Comparison of ENCODE assay signal across 22 mouse cellular contexts in the genomic region with DNA sequence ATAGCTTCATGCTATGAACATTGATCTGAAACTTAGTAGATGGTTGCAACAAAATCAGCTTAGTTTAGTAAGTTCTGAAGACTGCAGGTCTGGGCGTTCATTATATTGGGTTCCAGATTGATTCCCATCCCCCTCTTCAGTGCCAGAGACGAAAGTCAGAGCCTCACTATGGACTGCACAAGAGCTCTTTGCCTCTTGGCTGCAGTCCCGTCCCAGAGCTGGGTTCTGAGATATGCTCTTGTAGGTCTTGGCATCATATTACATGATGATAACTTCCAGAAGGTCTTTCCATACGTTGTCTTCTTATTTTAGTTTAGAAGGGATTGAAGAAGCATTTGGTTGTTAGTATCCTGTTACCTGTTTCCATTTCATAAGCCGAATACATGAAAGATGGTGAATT. TPM values are rescaled to one million over a fixed set of nuclear protein-coding genes. Genes with fewer than 3 reads are reported as not detected.
DNase-seq lines count a peak whose midpoint lies in the region; ATAC-seq lines count a peak whose summit lies in the region.
"Had no signal": no experiment of that assay in that cellular context is flagged by ENCODE, and none has a peak within 500 bp of the region (broad histone marks: within the 10 kb centered on the region; RNA-seq: fewer than 3 reads in every experiment).

No protein-coding gene starts in this region.

- H3K4me1 ChIP-seq in heart, embryonic 13.5 days = peaks cover 24% of the 10 kb centered on the region
- peaks cover 17% of the 10 kb centered on the region for H3K4me1 ChIP-seq in heart, embryonic 12.5 days (replicated peaks)
- peaks cover 13% of the 10 kb centered on the region for H3K4me1 ChIP-seq in heart, embryonic 16.5 days (ENCODE audit: control insufficient read depth, insufficient read depth, low read length)
- H3K4me1 ChIP-seq in midbrain, embryonic 10.5 days = no peaks in the 10 kb centered on the region
- H3K4me1 ChIP-seq: embryonic facial prominence, embryonic 10.5 days; embryonic facial prominence, embryonic 12.5 days; forebrain, embryonic 13.5 days had no signal

- intact Hi-C loops in heart, postnatal 36 days (cut with DNase I) = no loop called here

- H3K36me3 ChIP-seq in heart, embryonic 13.5 days = peaks cover 67% of the 10 kb centered on the region
- peaks cover 51% of the 10 kb centered on the region for H3K36me3 ChIP-seq in heart, embryonic 12.5 days
- H3K36me3 ChIP-seq in heart, embryonic 16.5 days (ENCODE audit: control insufficient read depth, insufficient read depth) = peaks cover 40% of the 10 kb centered on the region
- peaks cover 87% of the 10 kb centered on the region for H3K36me3 ChIP-seq in midbrain, embryonic 10.5 days

- WGBS in heart, embryonic 13.5 days = 48% methylated on average over 5 of the region's 5 CpGs
- 45% methylated on average over 5 of the region's 5 CpGs for WGBS in heart, embryonic 12.5 days
- 39% methylated on average over 5 of the region's 5 CpGs for WGBS in heart, embryonic 16.5 days
- 87% methylated on average over 5 of the region's 5 CpGs for WGBS in midbrain, embryonic 10.5 days

- H3K27me3 ChIP-seq in heart, embryonic 13.5 days (replicated peaks) = no peaks in the 10 kb centered on the region
- no peaks in the 10 kb centered on the region for H3K27me3 ChIP-seq in heart, embryonic 12.5 days (replicated peaks)
- H3K27me3 ChIP-seq in heart, embryonic 16.5 days (ENCODE audit: control insufficient read depth, insufficient read depth, low read length) = no peaks in the 10 kb centered on the region
- no peaks in the 10 kb centered on the region for H3K27me3 ChIP-seq in midbrain, embryonic 10.5 days (ENCODE audit: low read depth, poor library complexity, severe bottlenecking)
- H3K27me3 ChIP-seq: embryonic facial prominence, embryonic 12.5 days; forebrain, embryonic 13.5 days; forebrain, embryonic 15.5 days; Patski had no signal

- H3K9ac ChIP-seq in heart, embryonic 13.5 days = no peak overlapping the region
- no peak overlapping the region for H3K9ac ChIP-seq in heart, embryonic 12.5 days
- no peak overlapping the region for H3K9ac ChIP-seq in heart, embryonic 16.5 days (ENCODE audit: low read length)
- H3K9ac ChIP-seq: embryonic facial prominence, embryonic 12.5 days; forebrain, embryonic 13.5 days; forebrain, embryonic 15.5 days had no signal

- no peak overlapping the region for H3K4me3 ChIP-seq in heart, embryonic 13.5 days
- no peak overlapping the region for H3K4me3 ChIP-seq in heart, embryonic 12.5 days
- no peak overlapping the region for H3K4me3 ChIP-seq in heart, embryonic 16.5 days (ENCODE audit: low read length)
- no peak overlapping the region for H3K4me3 ChIP-seq in midbrain, embryonic 10.5 days
- H3K4me3 ChIP-seq: embryonic facial prominence, embryonic 10.5 days; embryonic facial prominence, embryonic 12.5 days; forebrain, embryonic 13.5 days; forebrain, embryonic 15.5 days had no signal

- no peak overlapping the region for H3K4me2 ChIP-seq in heart, embryonic 13.5 days
- no peak overlapping the region for H3K4me2 ChIP-seq in heart, embryonic 12.5 days
- peak overlapping the region; percentile 18; the same call in 1 of the 2 replicates for H3K4me2 ChIP-seq in heart, embryonic 16.5 days (ENCODE audit: low read depth, low read length)
- H3K4me2 ChIP-seq: embryonic facial prominence, embryonic 12.5 days; forebrain, embryonic 13.5 days; forebrain, embryonic 15.5 days had no signal

- no peaks in the 10 kb centered on the region for H3K9me3 ChIP-seq in heart, embryonic 13.5 days
- peaks cover 8% of the 10 kb centered on the region for H3K9me3 ChIP-seq in heart, embryonic 12.5 days (replicated peaks)
- peaks cover 2% of the 10 kb centered on the region; the same call in 1 of the 2 replicates for H3K9me3 ChIP-seq in heart, embryonic 16.5 days (replicated peaks; ENCODE audit: control insufficient read depth, low read length)
- H3K9me3 ChIP-seq in midbrain, embryonic 10.5 days (replicated peaks) = peaks cover 8% of the 10 kb centered on the region
- H3K9me3 ChIP-seq: embryonic facial prominence, embryonic 12.5 days; forebrain, embryonic 13.5 days; forebrain, embryonic 15.5 days had no signal

- DNase-seq in heart, postnatal 36 days = no peak
- DNase-seq in heart, postnatal 4 days = peak; percentile 28
- DNase-seq in heart, adult 8-10 months (ENCODE audit: low spot score) = no peak
- no peak for DNase-seq in midbrain, embryonic 10.5 days (ENCODE audit: low spot score)
- DNase-seq: adrenal gland, adult 8-10 months; adrenal gland, postnatal 14 days; adrenal gland, postnatal 36 days; cerebellum, adult 11-12 months; cerebellum, adult 2 months; cerebellum, adult 9-10 months; cerebellum, postnatal 10 days; cerebellum, postnatal 25 days had no signal

- 0 out of 2 replicates have a peak overlapping the region, but pooled peaks have one; percentile 28 for H3K27ac ChIP-seq in heart, embryonic 13.5 days (replicated peaks)
- no peak overlapping the region for H3K27ac ChIP-seq in heart, embryonic 12.5 days (ENCODE audit: poor library complexity, severe bottlenecking)
- H3K27ac ChIP-seq in heart, embryonic 16.5 days (ENCODE audit: low read length) = peak overlapping the region; percentile 31
- no peak overlapping the region for H3K27ac ChIP-seq in midbrain, embryonic 10.5 days (replicated peaks)
- H3K27ac ChIP-seq: embryonic facial prominence, embryonic 10.5 days; embryonic facial prominence, embryonic 12.5 days; forebrain, embryonic 13.5 days; forebrain, embryonic 15.5 days had no signal

- no peak for ATAC-seq in heart, embryonic 13.5 days (ENCODE audit: extremely low read depth, insufficient number of reproducible peaks, low FRiP score, low TSS enrichment)
- no peak for ATAC-seq in heart, embryonic 12.5 days (ENCODE audit: insufficient number of reproducible peaks, low FRiP score)
- ATAC-seq in heart, embryonic 16.5 days (replicated peaks; ENCODE audit: extremely low read depth, insufficient read depth, low FRiP score) = peak; percentile 60; the same call in 1 of the 2 replicates
- ATAC-seq in megakaryocyte-erythroid progenitor cell, adult 5-6 weeks (replicated peaks; ENCODE audit: low FRiP score, low TSS enrichment, poor library complexity, severe bottlenecking) = peak; percentile 38; the same call in 1 of the 2 replicates
- ATAC-seq: activated CD4-positive, CD25-positive, alpha-beta regulatory T cell, adult 4 months; forebrain, embryonic 13.5 days; forebrain, embryonic 15.5 days; Patski had no signal

RNA-seq across cellular contexts. Expression of a gene that starts 37.6 kb away (rescaled TPM):
- 8.3 and 10.7 TPM in 2 replicates for polyA plus RNA-seq in heart, embryonic 13.5 days (2015; fragmentation: Nextera tagmentation; extraction: Ambion mirVana)
- 9.3 and 10.3 TPM in 2 replicates for polyA plus RNA-seq in heart, embryonic 12.5 days (2016; fragmentation: Nextera tagmentation; extraction: Ambion mirVana)
- polyA plus RNA-seq in heart, embryonic 16.5 days (2015; fragmentation: Nextera tagmentation; extraction: Ambion mirVana) = 11.0 and 18.3 TPM in 2 replicates
- 1 to 10 TPM; 1.1 to 1.3 TPM for total RNA-seq in heart, postnatal 36 days (2021)
- 1 to 10 TPM; 2.7 to 3.7 TPM for total RNA-seq in heart, postnatal 4 days (2021)
- 1 to 10 TPM in 2 of 4 experiments, under 1 TPM in 2; 0.81 to 1.7 (median 0.95) TPM for total RNA-seq in heart, adult 8-10 months (2022)
- total RNA-seq in megakaryocyte-erythroid progenitor cell, adult 5-6 weeks (2014; fragmentation: Nextera tagmentation) = 55.4 TPM in 2 replicates
- total RNA-seq in megakaryocyte-erythroid progenitor cell, adult 5-6 weeks (2017) = 23.7 and 25.8 TPM in 2 replicates
- polyA plus RNA-seq in midbrain, embryonic 10.5 days (2016; fragmentation: Nextera tagmentation; extraction: Ambion mirVana) = 15.4 and 16.6 TPM in 2 replicates

RNA-seq across cellular contexts. Expression of a gene that starts 43.0 kb away (rescaled TPM):
- 26.5 and 27.1 TPM in 2 replicates for polyA plus RNA-seq in heart, embryonic 13.5 days (2015; fragmentation: Nextera tagmentation; extraction: Ambion mirVana)
- polyA plus RNA-seq in heart, embryonic 12.5 days (2016; fragmentation: Nextera tagmentation; extraction: Ambion mirVana) = 32.3 and 34.1 TPM in 2 replicates
- polyA plus RNA-seq in heart, embryonic 16.5 days (2015; fragmentation: Nextera tagmentation; extraction: Ambion mirVana) = 26.1 and 32.2 TPM in 2 replicates
- total RNA-seq in heart, postnatal 36 days (2021) = 10 to 100 TPM; 81.5 to 88.1 TPM
- total RNA-seq in heart, postnatal 4 days (2021) = 10 to 100 TPM; 69.7 to 69.8 TPM
- total RNA-seq in heart, adult 8-10 months (2022) = 10 to 100 TPM; 73.8 to 84.5 (median 80.6) TPM
- 41.4 and 52.2 TPM in 2 replicates for total RNA-seq in megakaryocyte-erythroid progenitor cell, adult 5-6 weeks (2014; fragmentation: Nextera tagmentation)
- total RNA-seq in megakaryocyte-erythroid progenitor cell, adult 5-6 weeks (2017) = 28.8 and 42.0 TPM in 2 replicates
- polyA plus RNA-seq in midbrain, embryonic 10.5 days (2016; fragmentation: Nextera tagmentation; extraction: Ambion mirVana) = 46.6 and 48.9 TPM in 2 replicates

RNA-seq across cellular contexts. Expression of a gene that starts 56.5 kb away (rescaled TPM):
- polyA plus RNA-seq in heart, embryonic 13.5 days (2015; fragmentation: Nextera tagmentation; extraction: Ambion mirVana) = 135 and 136 TPM in 2 replicates
- polyA plus RNA-seq in heart, embryonic 12.5 days (2016; fragmentation: Nextera tagmentation; extraction: Ambion mirVana) = 144 and 145 TPM in 2 replicates
- polyA plus RNA-seq in heart, embryonic 16.5 days (2015; fragmentation: Nextera tagmentation; extraction: Ambion mirVana) = 138 and 146 TPM in 2 replicates
- 100 to 1,000 TPM; 159 to 160 TPM for total RNA-seq in heart, postnatal 36 days (2021)
- total RNA-seq in heart, postnatal 4 days (2021) = 100 to 1,000 TPM; 145 TPM
- 100 to 1,000 TPM; 170 to 181 (median 173) TPM for total RNA-seq in heart, adult 8-10 months (2022)
- 73.8 and 94.9 TPM in 2 replicates for total RNA-seq in megakaryocyte-erythroid progenitor cell, adult 5-6 weeks (2014; fragmentation: Nextera tagmentation)
- total RNA-seq in megakaryocyte-erythroid progenitor cell, adult 5-6 weeks (2017) = 87.9 and 98.2 TPM in 2 replicates
- 123 and 133 TPM in 2 replicates for polyA plus RNA-seq in midbrain, embryonic 10.5 days (2016; fragmentation: Nextera tagmentation; extraction: Ambion mirVana)

Comparison
In these comparisons a context has a peak if more than half of its experiments do, and no peak if none do; other contexts are left out.
1. ATAC-seq: peak in heart, embryonic 16.5 days (single experiment) and megakaryocyte-erythroid progenitor cell, adult 5-6 weeks (single experiment); none in heart, embryonic 13.5 days (single experiment) and heart, embryonic 12.5 days (single experiment).
2. H3K27ac ChIP-seq: peak in heart, embryonic 13.5 days (single experiment) and heart, embryonic 16.5 days (single experiment); none in heart, embryonic 12.5 days (single experiment) and midbrain, embryonic 10.5 days (single experiment).
3. RNA of a gene that starts 37.6 kb away (total RNA-seq): 23.7 to 55.4 TPM in megakaryocyte-erythroid progenitor cell, adult 5-6 weeks; 2.7 to 3.7 TPM in heart, postnatal 4 days, 1.1 to 1.3 TPM in heart, postnatal 36 days and 0.81 to 1.7 TPM in heart, adult 8-10 months; every median in the first group is over 4 times any median in the second.